Mouse (Mus musculus): ENCODE data around the gene Kpna1.

The Kpna1 gene

GRCm38 (mm10) chr16:36069819-36070575, 91.4 kb downstream of the Kpna1 start:
- 35% methylated on average over 9 of the region's 9 CpGs for WGBS

DNA sequence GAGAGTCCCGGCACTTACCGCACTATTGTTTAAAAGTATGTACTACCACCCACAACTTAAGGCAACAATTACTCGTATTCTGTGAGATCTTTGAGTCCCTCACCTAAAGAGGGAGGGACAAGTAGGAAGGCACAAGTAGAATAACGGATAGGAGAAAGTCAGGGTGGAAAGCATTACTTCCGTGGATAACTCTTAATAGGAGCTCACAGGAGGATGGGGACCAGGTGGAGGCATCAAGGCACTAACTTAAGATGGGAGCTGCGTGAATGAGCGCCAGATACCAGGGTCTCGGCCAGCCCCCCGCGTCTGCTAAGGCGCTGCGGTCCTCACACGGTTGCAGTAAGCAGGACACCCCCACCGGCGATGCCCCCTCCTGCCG, 92.5 kb downstream of the Kpna1 start:
- WGBS = under 1% methylated on average over 16 of the region's 16 CpGs

DNA sequence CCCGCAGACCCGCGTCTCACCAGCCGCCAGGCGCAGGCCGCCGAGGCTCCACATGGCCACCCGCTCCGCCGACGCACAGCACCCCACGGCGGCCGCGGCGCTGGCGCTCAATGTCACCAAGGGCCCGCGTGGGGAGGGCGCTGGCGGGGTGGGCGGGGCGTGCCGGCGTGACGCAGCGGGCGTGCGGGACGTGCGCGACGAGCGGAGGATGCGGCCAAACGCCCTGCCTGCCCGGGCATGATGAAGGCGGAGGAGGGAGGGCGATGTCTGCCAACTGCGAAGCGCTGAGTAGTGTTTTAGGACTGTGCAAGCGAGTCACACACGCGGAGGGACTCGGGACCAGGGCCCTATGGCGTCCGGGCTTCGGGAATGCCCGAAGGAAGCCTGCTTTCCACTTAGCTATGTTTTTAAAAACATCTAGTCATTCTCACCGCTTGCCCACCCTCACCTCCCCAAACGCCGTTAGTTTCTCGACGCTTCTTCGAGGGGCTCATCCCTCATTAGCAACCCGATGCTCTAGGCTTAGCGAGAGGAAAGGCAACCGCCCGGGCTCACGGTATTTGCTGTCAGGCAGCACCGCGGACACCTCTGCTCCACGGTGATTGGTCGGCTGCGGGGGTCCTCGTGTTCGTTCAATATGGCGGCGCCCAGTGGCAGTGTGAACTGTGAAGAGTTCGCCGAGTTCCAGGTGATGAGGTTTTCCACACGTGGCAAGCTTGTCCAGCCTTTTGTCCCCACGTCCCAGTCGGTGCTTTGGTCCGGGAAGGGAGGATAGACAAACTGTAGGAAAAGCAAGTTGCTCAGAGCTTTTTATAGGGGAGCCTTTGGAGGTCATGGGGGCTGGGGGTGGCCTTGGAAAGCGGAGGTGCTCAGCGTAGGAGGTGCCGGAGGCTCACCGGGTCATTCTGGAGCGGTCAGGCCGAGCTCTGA, 93.2 kb downstream of the Kpna1 start, which contains the start of the genes Fam162a and Ccdc58:
Gene Fam162a, minus strand, starts transcription at position 145 of the 930 bp plus-strand sequence.
Gene Ccdc58, plus strand, starts transcription at position 236 of the 930 bp plus-strand sequence.
- under 1% methylated on average over 80 of the region's 81 CpGs for WGBS

DNA sequence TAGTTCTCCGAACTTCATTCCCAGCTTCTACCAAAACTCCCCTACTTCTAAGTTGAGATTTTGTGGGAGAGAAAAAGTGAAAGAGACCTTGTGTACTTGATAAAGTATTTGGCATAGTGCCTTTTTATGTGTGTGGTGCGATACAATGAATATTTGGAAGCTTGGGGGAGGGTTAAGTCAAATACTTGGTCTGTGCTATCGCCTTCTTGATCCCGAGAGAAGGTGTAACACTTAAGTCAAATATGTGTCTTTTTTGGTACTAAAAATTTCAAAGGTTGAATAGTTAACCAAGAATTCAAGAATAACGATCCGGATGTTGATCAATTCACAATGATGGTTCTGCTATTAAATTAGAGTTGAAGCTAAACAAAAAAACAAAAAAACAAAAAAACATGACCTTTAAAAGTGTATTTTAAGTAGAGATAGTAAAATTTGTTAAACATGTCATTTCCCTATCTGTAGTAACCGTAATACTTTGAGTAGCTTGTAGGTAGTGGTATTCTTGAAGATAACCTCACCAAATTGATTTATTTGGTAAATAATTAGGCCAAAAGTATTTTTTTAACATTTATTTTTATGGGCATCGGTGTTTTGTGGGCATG, 94.0 kb downstream of the Kpna1 start:
- 27% methylated on average over 8 of the region's 8 CpGs for WGBS

GRCm38 (mm10) chr16:36074772-36075171, 96.2 kb downstream of the Kpna1 start:
- 86% methylated on average over 3 of the region's 3 CpGs for WGBS

- 96% methylated on average over 3 of the region's 3 CpGs for WGBS
Observed at GRCm38 (mm10) chr16:36079916-36080315, 101.4 kb downstream of the Kpna1 start.
